Mouse (Mus musculus): Measurements from ENCODE around the gene Klhl35. TPM values are rescaled to one million over a fixed set of nuclear protein-coding genes. Genes with fewer than 3 reads are reported as not detected.

The Klhl35 gene
- polyA plus RNA-seq, 1 experiment from 2014 or later: 1.8 TPM

DNA sequence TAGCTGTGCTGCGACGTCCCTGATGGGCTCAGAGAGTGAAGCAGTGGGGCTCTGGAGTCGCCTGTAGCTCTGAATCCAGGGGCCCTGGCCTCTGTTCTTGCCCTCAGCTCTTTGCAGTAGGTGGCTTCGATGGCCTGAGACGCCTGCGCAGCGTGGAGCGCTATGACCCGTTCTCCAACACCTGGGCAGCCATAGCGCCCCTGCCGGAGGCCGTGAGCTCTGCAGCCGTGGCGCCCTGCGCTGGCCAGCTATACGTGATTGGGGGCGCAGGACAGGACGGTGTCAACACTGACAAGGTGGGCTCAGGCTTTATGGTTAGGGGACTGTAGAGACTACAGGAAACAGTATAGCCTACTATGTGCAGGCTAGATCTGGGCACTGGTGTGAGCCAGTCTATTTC, 5.8 kb downstream of the Klhl35 start:
- Histone ChIP-seq H3K9me3 (ENCODE audit: low read length) (no peaks in the 10 kb centered on the region), H3K4me3 (ENCODE audit: low read depth, low read length) (no peak overlapping the region), H3K36me3 (ENCODE audit: insufficient read depth, low read length) (0 out of 2 replicates have a peak, but pooled peaks cover under 1% of the 10 kb centered on the region), H3K4me1 (ENCODE audit: insufficient read depth, low read depth, low read length) (peaks cover 10% of the 10 kb centered on the region; the same call in 1 of the 2 replicates), H3K27ac (ENCODE audit: low read length) (no peak overlapping the region), H3K9ac (replicated peaks; ENCODE audit: low read depth) (no peak overlapping the region), H3K27me3 (replicated peaks; ENCODE audit: insufficient read depth, low read length) (no peaks in the 10 kb centered on the region), H3K4me2 (replicated peaks; ENCODE audit: low read depth, low read length) (no peak overlapping the region)
- ATAC-seq (no peak), DNase-seq (ENCODE audit: low spot score) (no peak)
- WGBS: 68% methylated on average over 18 of the region's 18 CpGs
- TF ChIP-seq CTCF (IDR thresholded peaks at IDR 0.05): peak; percentile 39
- TF ChIP-seq EP300 (IDR thresholded peaks at IDR 0.05): no peak

DNA sequence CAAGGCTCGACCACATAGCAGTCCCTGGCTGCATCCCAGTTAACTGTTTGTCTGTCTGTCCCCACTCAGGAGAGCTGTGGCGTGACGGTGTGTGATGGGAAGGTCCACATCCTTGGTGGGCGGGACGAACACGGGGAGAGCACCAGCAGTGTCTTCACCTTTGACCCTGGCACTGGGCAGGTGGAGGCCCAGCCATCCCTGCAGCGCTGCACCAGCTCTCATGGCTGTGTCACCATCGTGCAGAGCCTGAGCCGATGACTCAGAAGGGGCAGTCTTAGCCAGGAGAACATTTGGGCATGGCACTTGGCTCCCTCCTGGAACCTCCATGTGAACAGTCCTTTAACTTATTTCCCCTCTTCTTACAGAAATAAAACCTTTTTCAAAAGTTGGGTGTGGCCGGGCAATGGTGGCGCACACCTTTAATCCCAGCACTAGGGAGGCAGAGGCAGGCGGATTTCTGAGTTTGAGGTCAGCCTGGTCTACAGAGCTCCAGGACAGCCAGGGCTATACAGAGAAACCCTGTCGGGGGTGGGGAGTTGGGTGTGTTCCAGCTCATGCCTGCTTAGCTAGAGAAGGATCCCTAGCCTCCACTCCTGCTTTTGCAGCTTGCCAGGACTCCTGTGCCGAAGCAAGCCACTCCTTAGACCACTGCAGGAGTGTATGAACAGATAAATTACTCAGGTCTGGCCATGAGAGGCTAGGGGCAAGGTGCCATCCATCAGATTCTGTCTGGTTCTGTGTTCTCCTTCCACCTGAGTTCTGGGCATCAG, 8.0 kb downstream of the Klhl35 start:
- Histone ChIP-seq H3K4me2 (replicated peaks; ENCODE audit: low read depth, low read length) (no peak overlapping the region), H3K9ac (replicated peaks; ENCODE audit: low read depth) (no peak overlapping the region), H3K4me1 (ENCODE audit: insufficient read depth, low read depth, low read length) (no peaks in the 10 kb centered on the region; the same call in 1 of the 2 replicates), H3K9me3 (ENCODE audit: low read length) (no peaks in the 10 kb centered on the region), H3K36me3 (ENCODE audit: insufficient read depth, low read length) (peaks cover 16% of the 10 kb centered on the region), H3K4me3 (ENCODE audit: low read depth, low read length) (no peak overlapping the region), H3K27me3 (replicated peaks; ENCODE audit: insufficient read depth, low read length) (no peaks in the 10 kb centered on the region), H3K27ac (ENCODE audit: low read length) (no peak overlapping the region)
- DNase-seq (ENCODE audit: low spot score) (no peak), ATAC-seq (peak; percentile 7; the same call in 1 of the 2 replicates)
- TF ChIP-seq EP300 (IDR thresholded peaks at IDR 0.05) (no peak), CTCF (IDR thresholded peaks at IDR 0.05) (no peak)
- 76% methylated on average over 14 of the region's 14 CpGs for WGBS

DNA sequence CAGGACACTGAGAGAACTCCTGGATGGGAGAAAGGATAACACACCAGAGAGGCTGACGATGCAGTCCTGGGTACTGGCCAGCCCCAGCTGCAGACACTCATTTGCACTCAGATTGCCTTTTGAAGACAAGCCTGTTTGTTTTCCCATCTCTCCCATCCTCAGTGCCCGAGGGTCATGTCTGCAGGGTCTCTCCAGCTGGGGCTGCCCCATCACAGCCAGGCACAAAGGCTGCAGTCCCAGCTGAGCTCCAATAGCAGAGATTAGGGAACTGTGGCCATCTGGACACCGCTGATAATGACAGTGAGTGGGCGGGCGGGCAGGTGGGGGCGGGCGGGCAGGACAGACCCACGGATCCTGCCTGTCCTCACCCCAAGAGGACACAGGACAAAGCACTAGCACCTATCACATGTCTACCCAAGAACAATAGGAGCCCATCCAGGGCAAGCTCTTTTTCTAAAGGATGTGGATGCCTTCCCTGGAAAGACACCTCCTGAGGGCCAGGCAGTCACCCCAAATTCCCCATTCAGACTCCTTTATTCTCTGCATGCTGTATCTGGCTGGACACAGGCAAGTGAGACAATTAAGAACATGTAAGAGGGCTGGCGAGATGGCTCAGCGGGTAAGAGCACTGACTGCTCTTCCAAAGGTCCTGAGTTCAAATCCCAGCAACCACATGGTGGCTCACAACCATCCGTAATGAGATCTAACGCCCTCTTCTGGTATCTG, 9.2 kb downstream of the Klhl35 start:
- Histone ChIP-seq H3K9me3 (ENCODE audit: low read length) (no peaks in the 10 kb centered on the region), H3K27ac (ENCODE audit: low read length) (no peak overlapping the region), H3K4me3 (ENCODE audit: low read depth, low read length) (no peak overlapping the region), H3K9ac (replicated peaks; ENCODE audit: low read depth) (no peak overlapping the region), H3K36me3 (ENCODE audit: insufficient read depth, low read length) (peaks cover 26% of the 10 kb centered on the region), H3K27me3 (replicated peaks; ENCODE audit: insufficient read depth, low read length) (no peaks in the 10 kb centered on the region), H3K4me2 (replicated peaks; ENCODE audit: low read depth, low read length) (no peak overlapping the region), H3K4me1 (ENCODE audit: insufficient read depth, low read depth, low read length) (no peaks in the 10 kb centered on the region)
- 44% methylated on average over 12 of the region's 12 CpGs for WGBS
- TF ChIP-seq EP300 (IDR thresholded peaks at IDR 0.05): peak; percentile 67
- no peak for TF ChIP-seq CTCF (IDR thresholded peaks at IDR 0.05)
- DNase-seq (ENCODE audit: low spot score) (peak; percentile 85), ATAC-seq (peak; percentile 88)

DNA sequence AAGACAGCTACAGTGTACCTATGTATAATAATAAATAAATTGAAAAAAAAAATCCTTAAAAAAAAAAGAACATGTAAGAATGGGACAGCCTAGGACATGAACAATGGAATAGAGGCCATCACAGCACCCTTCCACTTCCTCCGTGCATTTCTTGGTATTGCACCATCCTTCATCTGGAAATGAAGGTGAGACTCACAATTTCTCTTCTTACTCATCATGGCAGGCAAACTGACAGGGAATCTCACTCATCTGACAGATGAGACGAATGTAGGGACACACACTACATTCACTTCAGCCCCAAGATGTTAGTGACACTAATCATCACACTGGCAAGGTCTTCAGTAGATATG, 9.7 kb downstream of the Klhl35 start:
- DNase-seq (ENCODE audit: low spot score): no peak
- no peak overlapping the region for H3K27ac ChIP-seq (ENCODE audit: low read length)
- H3K4me2 ChIP-seq (replicated peaks; ENCODE audit: low read depth, low read length): no peak overlapping the region
- H3K9me3 ChIP-seq (ENCODE audit: low read length): no peaks in the 10 kb centered on the region
- ATAC-seq: no peak
- H3K4me1 ChIP-seq (ENCODE audit: insufficient read depth, low read depth, low read length): no peaks in the 10 kb centered on the region
- peaks cover 32% of the 10 kb centered on the region for H3K36me3 ChIP-seq (ENCODE audit: insufficient read depth, low read length)
- no peaks in the 10 kb centered on the region for H3K27me3 ChIP-seq (replicated peaks; ENCODE audit: insufficient read depth, low read length)
- H3K4me3 ChIP-seq (ENCODE audit: low read depth, low read length): no peak overlapping the region
- no peak overlapping the region for H3K9ac ChIP-seq (replicated peaks; ENCODE audit: low read depth)
- 70% methylated on average over 2 of the region's 2 CpGs for WGBS
- TF ChIP-seq EP300 (IDR thresholded peaks at IDR 0.05): no peak
- no peak for TF ChIP-seq CTCF (IDR thresholded peaks at IDR 0.05)

DNA sequence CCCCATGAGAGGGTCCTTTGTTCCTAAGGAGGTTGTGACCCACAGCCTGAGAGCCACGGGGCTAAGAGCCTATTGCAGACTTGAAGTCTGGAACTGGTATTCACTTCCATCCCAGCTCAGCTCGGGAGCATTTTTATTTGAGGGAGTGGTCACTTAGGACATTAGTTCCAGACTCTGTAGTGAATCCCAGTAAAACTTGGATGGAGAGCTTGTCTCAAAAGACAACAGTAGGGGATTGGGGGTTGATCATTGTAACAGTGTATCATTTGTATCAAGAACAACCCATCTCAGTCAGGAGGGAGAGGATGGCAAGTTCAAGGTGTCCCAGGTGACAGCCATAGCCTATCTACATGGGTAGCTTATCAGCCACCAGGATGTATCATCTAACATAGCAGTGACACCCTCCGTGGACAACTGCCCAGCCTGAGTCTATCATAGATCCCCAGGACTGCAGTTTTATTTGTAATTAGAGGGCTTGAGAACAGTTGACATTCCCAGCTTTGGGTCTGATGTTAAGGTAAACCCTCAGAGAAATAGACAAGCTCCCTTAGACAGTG, 10.8 kb downstream of the Klhl35 start:
- Histone ChIP-seq H3K36me3 (ENCODE audit: insufficient read depth, low read length) (peaks cover 41% of the 10 kb centered on the region), H3K27ac (ENCODE audit: low read length) (no peak overlapping the region), H3K4me2 (replicated peaks; ENCODE audit: low read depth, low read length) (no peak overlapping the region), H3K9ac (replicated peaks; ENCODE audit: low read depth) (no peak overlapping the region), H3K4me1 (ENCODE audit: insufficient read depth, low read depth, low read length) (peaks cover 2% of the 10 kb centered on the region; the same call in 1 of the 2 replicates), H3K9me3 (ENCODE audit: low read length) (no peaks in the 10 kb centered on the region), H3K4me3 (ENCODE audit: low read depth, low read length) (no peak overlapping the region), H3K27me3 (replicated peaks; ENCODE audit: insufficient read depth, low read length) (no peaks in the 10 kb centered on the region)
- 30% methylated on average over 3 of the region's 3 CpGs for WGBS
- ATAC-seq: no peak
- TF ChIP-seq CTCF (IDR thresholded peaks at IDR 0.05): no peak
- no peak for TF ChIP-seq EP300 (IDR thresholded peaks at IDR 0.05)
- no peak for DNase-seq (ENCODE audit: low spot score)

DNA sequence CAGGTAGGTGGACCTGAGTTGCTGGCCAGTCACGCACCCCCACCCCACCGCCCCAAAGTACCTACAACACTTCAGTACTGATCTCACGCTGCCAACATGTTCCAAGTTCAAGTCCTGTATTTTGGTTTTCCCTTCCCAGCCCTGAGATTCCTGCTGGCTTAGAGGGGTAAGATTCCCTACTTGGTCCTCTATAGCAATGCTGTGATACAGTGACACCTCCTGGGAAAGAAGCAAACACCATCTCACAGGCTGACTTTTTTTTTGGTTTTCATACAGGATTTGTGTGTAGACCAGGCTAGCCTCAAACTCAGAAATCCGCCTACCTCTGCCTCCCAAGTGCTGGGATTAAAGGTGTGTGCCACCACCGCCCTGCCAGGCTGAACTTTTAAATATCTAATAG, 11.4 kb downstream of the Klhl35 start:
- Histone ChIP-seq H3K4me3 (ENCODE audit: low read depth, low read length) (no peak overlapping the region), H3K27me3 (replicated peaks; ENCODE audit: insufficient read depth, low read length) (no peaks in the 10 kb centered on the region), H3K9me3 (ENCODE audit: low read length) (no peaks in the 10 kb centered on the region), H3K4me1 (ENCODE audit: insufficient read depth, low read depth, low read length) (peaks cover 8% of the 10 kb centered on the region), H3K36me3 (ENCODE audit: insufficient read depth, low read length) (peaks cover 46% of the 10 kb centered on the region), H3K4me2 (replicated peaks; ENCODE audit: low read depth, low read length) (no peak overlapping the region), H3K27ac (ENCODE audit: low read length) (no peak overlapping the region), H3K9ac (replicated peaks; ENCODE audit: low read depth) (no peak overlapping the region)
- no peak for ATAC-seq
- WGBS: 88% methylated on average over 5 of the region's 5 CpGs
- DNase-seq (ENCODE audit: low spot score): no peak
- TF ChIP-seq CTCF (IDR thresholded peaks at IDR 0.05): peak; percentile 39
- TF ChIP-seq EP300 (IDR thresholded peaks at IDR 0.05): no peak

All from lung, postnatal 0 days (tissue).